Mouse (Mus musculus): ENCODE results near the gene Dydc1. TPM values are rescaled to one million over a fixed set of nuclear protein-coding genes. Genes with fewer than 3 reads are reported as not detected.
"Not testable (repeated sequence)": the region's sequence is repeated elsewhere in the genome, so short reads cannot be mapped to it uniquely, and the experiment has no call there.

Dydc1 gene
- polyA plus RNA-seq, 1 experiment from 2014 or later: 0.19 TPM

GRCm38 (mm10) chr14:41050471-41050870 lies 22.2 kb upstream of the Dydc1 start:
- Histone ChIP-seq H3K4me2 (ENCODE audit: low read depth, low read length) (no peak overlapping the region), H3K27me3 (ENCODE audit: control insufficient read depth, insufficient read depth, low read depth, low read length) (no peaks in the 10 kb centered on the region), H3K4me3 (ENCODE audit: low read length) (no peak overlapping the region), H3K9ac (ENCODE audit: low read length) (no peak overlapping the region), H3K36me3 (ENCODE audit: control insufficient read depth, insufficient read depth, low read length) (no peaks in the 10 kb centered on the region), H3K4me1 (replicated peaks; ENCODE audit: control insufficient read depth, insufficient read depth, low read length) (no peaks in the 10 kb centered on the region), H3K27ac (ENCODE audit: low read length) (no peak overlapping the region), H3K9me3 (ENCODE audit: control insufficient read depth, low read length) (no peaks in the 10 kb centered on the region)
- WGBS: 68% methylated on average over 6 of the region's 6 CpGs
- no peak for ATAC-seq (ENCODE audit: low read depth)

- no peaks in the 10 kb centered on the region for H3K4me1 ChIP-seq (replicated peaks; ENCODE audit: control insufficient read depth, insufficient read depth, low read length)
- H3K27me3 ChIP-seq (ENCODE audit: control insufficient read depth, insufficient read depth, low read depth, low read length): no peaks in the 10 kb centered on the region
- H3K4me3 ChIP-seq (ENCODE audit: low read length): no peak overlapping the region
- ATAC-seq (ENCODE audit: low read depth): no peak
- no peaks in the 10 kb centered on the region for H3K9me3 ChIP-seq (ENCODE audit: control insufficient read depth, low read length)
- H3K36me3 ChIP-seq (ENCODE audit: control insufficient read depth, insufficient read depth, low read length): no peaks in the 10 kb centered on the region
- H3K4me2 ChIP-seq (ENCODE audit: low read depth, low read length): no peak overlapping the region
- no peak overlapping the region for H3K27ac ChIP-seq (ENCODE audit: low read length)
- 76% methylated on average over 5 of the region's 5 CpGs for WGBS
- H3K9ac ChIP-seq (ENCODE audit: low read length): no peak overlapping the region
These were observed 20.2 kb upstream of the Dydc1 start for GRCm38 (mm10) chr14:41052481-41052880.

- not testable (repeated sequence) for H3K9me3 ChIP-seq (ENCODE audit: control insufficient read depth, low read length); H3K36me3 ChIP-seq (ENCODE audit: control insufficient read depth, insufficient read depth, low read length); H3K27me3 ChIP-seq (ENCODE audit: control insufficient read depth, insufficient read depth, low read depth, low read length); ATAC-seq (ENCODE audit: low read depth); H3K4me3 ChIP-seq (ENCODE audit: low read length); H3K4me2 ChIP-seq (ENCODE audit: low read depth, low read length); H3K27ac ChIP-seq (ENCODE audit: low read length); H3K4me1 ChIP-seq (replicated peaks; ENCODE audit: control insufficient read depth, insufficient read depth, low read length); H3K9ac ChIP-seq (ENCODE audit: low read length)
- WGBS: 73% methylated on average over 3 of the region's 4 CpGs
These were observed 19.5 kb upstream of the Dydc1 start for GRCm38 (mm10) chr14:41053190-41053589.

- H3K4me2 ChIP-seq (ENCODE audit: low read depth, low read length): no peak overlapping the region
- no peaks in the 10 kb centered on the region for H3K36me3 ChIP-seq (ENCODE audit: control insufficient read depth, insufficient read depth, low read length)
- no peaks in the 10 kb centered on the region for H3K27me3 ChIP-seq (ENCODE audit: control insufficient read depth, insufficient read depth, low read depth, low read length)
- no peak overlapping the region for H3K27ac ChIP-seq (ENCODE audit: low read length)
- 14% methylated on average over 1 of the region's 2 CpGs for WGBS
- no peak overlapping the region for H3K4me3 ChIP-seq (ENCODE audit: low read length)
- no peaks in the 10 kb centered on the region for H3K9me3 ChIP-seq (ENCODE audit: control insufficient read depth, low read length)
- no peaks in the 10 kb centered on the region for H3K4me1 ChIP-seq (replicated peaks; ENCODE audit: control insufficient read depth, insufficient read depth, low read length)
- ATAC-seq (ENCODE audit: low read depth): peak; percentile 59; the same call in 1 of the 2 replicates
- no peak overlapping the region for H3K9ac ChIP-seq (ENCODE audit: low read length)
These were observed 7.5 kb upstream of the Dydc1 start for GRCm38 (mm10) chr14:41065168-41065567.

GRCm38 (mm10) chr14:41066416-41066815 lies 6.3 kb upstream of the Dydc1 start:
- ATAC-seq (ENCODE audit: low read depth): no peak
- 0% methylated on average over 1 of the region's 1 CpGs for WGBS
- Histone ChIP-seq H3K4me2 (ENCODE audit: low read depth, low read length) (no peak overlapping the region), H3K9me3 (ENCODE audit: control insufficient read depth, low read length) (no peaks in the 10 kb centered on the region), H3K4me1 (replicated peaks; ENCODE audit: control insufficient read depth, insufficient read depth, low read length) (no peaks in the 10 kb centered on the region), H3K36me3 (ENCODE audit: control insufficient read depth, insufficient read depth, low read length) (no peaks in the 10 kb centered on the region), H3K27me3 (ENCODE audit: control insufficient read depth, insufficient read depth, low read depth, low read length) (no peaks in the 10 kb centered on the region), H3K9ac (ENCODE audit: low read length) (no peak overlapping the region), H3K27ac (ENCODE audit: low read length) (no peak overlapping the region), H3K4me3 (ENCODE audit: low read length) (no peak overlapping the region)

- no peak within 1 kb of the TSS for H3K4me3 ChIP-seq (ENCODE audit: low read length)
- H3K4me1 ChIP-seq (replicated peaks; ENCODE audit: control insufficient read depth, insufficient read depth, low read length): no peaks in the 10 kb centered on the region
- no peaks in the 10 kb centered on the region for H3K9me3 ChIP-seq (ENCODE audit: control insufficient read depth, low read length)
- no peaks in the 10 kb centered on the region for H3K36me3 ChIP-seq (ENCODE audit: control insufficient read depth, insufficient read depth, low read length)
- no peak within 1 kb of the TSS for H3K27ac ChIP-seq (ENCODE audit: low read length)
- H3K9ac ChIP-seq (ENCODE audit: low read length): no peak within 1 kb of the TSS
- ATAC-seq (ENCODE audit: low read depth): no peak
- H3K27me3 ChIP-seq (ENCODE audit: control insufficient read depth, insufficient read depth, low read depth, low read length): no peaks in the 10 kb centered on the region
- H3K4me2 ChIP-seq (ENCODE audit: low read depth, low read length): no peak within 1 kb of the TSS
These were observed 3.6 kb upstream of the Dydc1 start, which contains the start of gene Dydc2 for GRCm38 (mm10) chr14:41069108-41069507. Gene Dydc2, minus strand, starts transcription at chr14:41069208.

GRCm38 (mm10) chr14:41070343-41070742 lies 2.4 kb upstream of the Dydc1 start:
- H3K4me1 ChIP-seq (replicated peaks; ENCODE audit: control insufficient read depth, insufficient read depth, low read length): no peaks in the 10 kb centered on the region
- H3K9me3 ChIP-seq (ENCODE audit: control insufficient read depth, low read length): no peaks in the 10 kb centered on the region
- no peak overlapping the region for H3K4me2 ChIP-seq (ENCODE audit: low read depth, low read length)
- 71% methylated on average over 3 of the region's 3 CpGs for WGBS
- H3K27ac ChIP-seq (ENCODE audit: low read length): no peak overlapping the region
- H3K36me3 ChIP-seq (ENCODE audit: control insufficient read depth, insufficient read depth, low read length): no peaks in the 10 kb centered on the region
- no peak overlapping the region for H3K4me3 ChIP-seq (ENCODE audit: low read length)
- no peak overlapping the region for H3K9ac ChIP-seq (ENCODE audit: low read length)
- no peak for ATAC-seq (ENCODE audit: low read depth)
- no peaks in the 10 kb centered on the region for H3K27me3 ChIP-seq (ENCODE audit: control insufficient read depth, insufficient read depth, low read depth, low read length)

GRCm38 (mm10) chr14:41072944-41073275 lies 199 bp downstream of the Dydc1 start:
- no peaks in the 10 kb centered on the region for H3K27me3 ChIP-seq (ENCODE audit: control insufficient read depth, insufficient read depth, low read depth, low read length)
- H3K4me1 ChIP-seq (replicated peaks; ENCODE audit: control insufficient read depth, insufficient read depth, low read length): no peaks in the 10 kb centered on the region
- peak overlapping the region; percentile 39 for H3K4me3 ChIP-seq (ENCODE audit: low read length)
- H3K4me2 ChIP-seq (ENCODE audit: low read depth, low read length): peak overlapping the region; percentile 53
- H3K36me3 ChIP-seq (ENCODE audit: control insufficient read depth, insufficient read depth, low read length): no peaks in the 10 kb centered on the region
- 0 out of 2 replicates have a peak, but pooled peaks have one; percentile 23 for ATAC-seq (ENCODE audit: low read depth)
- H3K27ac ChIP-seq (ENCODE audit: low read length): no peak overlapping the region
- no peak overlapping the region for H3K9ac ChIP-seq (ENCODE audit: low read length)
- no peaks in the 10 kb centered on the region for H3K9me3 ChIP-seq (ENCODE audit: control insufficient read depth, low read length)
- under 1% methylated on average over 8 of the region's 8 CpGs for WGBS

- H3K9me3 ChIP-seq (ENCODE audit: control insufficient read depth, low read length): no peaks in the 10 kb centered on the region
- H3K27ac ChIP-seq (ENCODE audit: low read length): no peak overlapping the region
- no peaks in the 10 kb centered on the region for H3K27me3 ChIP-seq (ENCODE audit: control insufficient read depth, insufficient read depth, low read depth, low read length)
- no peaks in the 10 kb centered on the region for H3K36me3 ChIP-seq (ENCODE audit: control insufficient read depth, insufficient read depth, low read length)
- 88% methylated on average over 2 of the region's 2 CpGs for WGBS
- H3K4me2 ChIP-seq (ENCODE audit: low read depth, low read length): no peak overlapping the region
- H3K4me3 ChIP-seq (ENCODE audit: low read length): no peak overlapping the region
- H3K9ac ChIP-seq (ENCODE audit: low read length): no peak overlapping the region
- no peaks in the 10 kb centered on the region for H3K4me1 ChIP-seq (replicated peaks; ENCODE audit: control insufficient read depth, insufficient read depth, low read length)
- ATAC-seq (ENCODE audit: low read depth): no peak
These were observed 9.7 kb downstream of the Dydc1 start for GRCm38 (mm10) chr14:41082408-41082807.

GRCm38 (mm10) chr14:41087509-41087908 lies 14.8 kb downstream of the Dydc1 start:
- no peak overlapping the region for H3K9ac ChIP-seq (ENCODE audit: low read length)
- no peaks in the 10 kb centered on the region for H3K4me1 ChIP-seq (replicated peaks; ENCODE audit: control insufficient read depth, insufficient read depth, low read length)
- H3K27ac ChIP-seq (ENCODE audit: low read length): no peak overlapping the region
- H3K4me3 ChIP-seq (ENCODE audit: low read length): no peak overlapping the region
- no peaks in the 10 kb centered on the region for H3K27me3 ChIP-seq (ENCODE audit: control insufficient read depth, insufficient read depth, low read depth, low read length)
- 73% methylated on average over 1 of the region's 1 CpGs for whole genome bisulfite sequencing
- H3K9me3 ChIP-seq (ENCODE audit: control insufficient read depth, low read length): no peaks in the 10 kb centered on the region
- H3K36me3 ChIP-seq (ENCODE audit: control insufficient read depth, insufficient read depth, low read length): no peaks in the 10 kb centered on the region
- no peak for ATAC-seq (ENCODE audit: low read depth)
- H3K4me2 ChIP-seq (ENCODE audit: low read depth, low read length): no peak overlapping the region

Data from lung, embryonic 16.5 days (tissue).